Mouse (Mus musculus): Measurements from ENCODE around the gene Rrp9. TPM values are rescaled to one million over a fixed set of nuclear protein-coding genes. Genes with fewer than 3 reads are reported as not detected.

Gene Rrp9
- total and polyA plus RNA-seq, 3 experiments = 315 to 395 TPM; not detected in 1

- no peaks in the 10 kb centered on the region for H3K27me3 ChIP-seq (ENCODE audit: control insufficient read depth in 1 of 2, insufficient read depth in 2 of 2, low read length in 2 of 2)
- no peak overlapping the region for H3K4me3 ChIP-seq (ENCODE audit: control insufficient read depth in 1 of 2, insufficient read depth in 1 of 2, low read depth in 2 of 2, low read length in 2 of 2)
- H3K4me1 ChIP-seq (ENCODE audit: control insufficient read depth in 1 of 2, insufficient read depth in 2 of 2, low read length in 2 of 2) = no peaks in the 10 kb centered on the region
- H3K27ac ChIP-seq (ENCODE audit: control insufficient read depth, low read depth, low read length) = no peak overlapping the region
- no peak for DNase-seq (ENCODE audit: low read depth, low spot score)
- no peaks in the 10 kb centered on the region for H3K36me3 ChIP-seq (ENCODE audit: control insufficient read depth in 1 of 2, insufficient read depth in 2 of 2, low read length in 2 of 2)
- H3K9me3 ChIP-seq (replicated peaks; ENCODE audit: insufficient read depth, low read length) = no peaks in the 10 kb centered on the region
- TF ChIP-seq SMC3 (IDR thresholded peaks at IDR 0.05; ENCODE audit: low read depth, low read length) (no peak), ZC3H11A (IDR thresholded peaks at IDR 0.05; ENCODE audit: low read depth, low read length) (no peak), HCFC1 (IDR thresholded peaks at IDR 0.05; ENCODE audit: low read depth, low read length) (no peak)
- no peak overlapping the region for H3K9ac ChIP-seq (ENCODE audit: control insufficient read depth, low read depth, low read length, poor library complexity, severe bottlenecking)
- no peaks in the 10 kb centered on the region for H3K79me2 ChIP-seq (ENCODE audit: control insufficient read depth, insufficient read depth, low read length, poor library complexity)
Measured at GRCm38 (mm10) chr9:106461641-106462429, 13.9 kb upstream of the Rrp9 start.

- H3K9ac ChIP-seq (ENCODE audit: control insufficient read depth, low read depth, low read length, poor library complexity, severe bottlenecking) = no peak overlapping the region
- no peak for TF ChIP-seq MYC (IDR thresholded peaks at IDR 0.05; ENCODE audit: low read depth, low read length)
- TF ChIP-seq UBTF (IDR thresholded peaks at IDR 0.05; ENCODE audit: borderline replicate concordance, insufficient read depth, low read depth, low read length) = no peak
- no peak for TF ChIP-seq GABPA (IDR thresholded peaks at IDR 0.05; ENCODE audit: low read depth, low read length)
- no peak for TF ChIP-seq RCOR1 (IDR thresholded peaks at IDR 0.05; ENCODE audit: low read depth, low read length)
- TF ChIP-seq POLR2A (IDR thresholded peaks at IDR 0.05; ENCODE audit: control insufficient read depth in 1 of 2, insufficient read depth in 1 of 2, low read depth in 1 of 2, low read length in 2 of 2, poor library complexity in 1 of 2) = no peak
- TF ChIP-seq ETS1 (IDR thresholded peaks at IDR 0.05; ENCODE audit: low read depth, low read length) = no peak
- TF ChIP-seq MEF2A (IDR thresholded peaks at IDR 0.05; ENCODE audit: extremely low read depth, insufficient replicate concordance, low read depth, low read length, poor library complexity, severe bottlenecking) = no peak
- TF ChIP-seq ZC3H11A (IDR thresholded peaks at IDR 0.05; ENCODE audit: low read depth, low read length) = no peak
- TF ChIP-seq ZMIZ1 (IDR thresholded peaks at IDR 0.05; ENCODE audit: low read depth, low read length) = no peak
- no peak for TF ChIP-seq EP300 (IDR thresholded peaks at IDR 0.05; ENCODE audit: low read depth in 1 of 2, low read length in 2 of 2)
- no peak for TF ChIP-seq RAD21 (IDR thresholded peaks at IDR 0.05; ENCODE audit: low read depth, low read length)
- TF ChIP-seq TAL1 (IDR thresholded peaks at IDR 0.05; ENCODE audit: low read length) = no peak
- TF ChIP-seq BHLHE40 (IDR thresholded peaks at IDR 0.05; ENCODE audit: borderline replicate concordance, low read depth, low read length) = no peak
- TF ChIP-seq SMC3 (IDR thresholded peaks at IDR 0.05; ENCODE audit: low read depth, low read length) = no peak
- TF ChIP-seq TCF12 (IDR thresholded peaks at IDR 0.05; ENCODE audit: low read depth, low read length) = no peak
- TF ChIP-seq CHD2 (IDR thresholded peaks at IDR 0.05; ENCODE audit: low read length) = no peak
- TF ChIP-seq MAZ (IDR thresholded peaks at IDR 0.05; ENCODE audit: low read depth, low read length) = no peak
- TF ChIP-seq ZNF384 (IDR thresholded peaks at IDR 0.05; ENCODE audit: low read depth, low read length) = no peak
- TF ChIP-seq USF1 (IDR thresholded peaks at IDR 0.05; ENCODE audit: low read depth, low read length) = no peak
- H3K4me3 ChIP-seq (ENCODE audit: control insufficient read depth in 1 of 2, insufficient read depth in 1 of 2, low read depth in 2 of 2, low read length in 2 of 2) = no peak overlapping the region
- H3K79me2 ChIP-seq (ENCODE audit: control insufficient read depth, insufficient read depth, low read length, poor library complexity) = no peaks in the 10 kb centered on the region
- H3K27me3 ChIP-seq (ENCODE audit: control insufficient read depth in 1 of 2, insufficient read depth in 2 of 2, low read length in 2 of 2) = no peaks in the 10 kb centered on the region
- H3K27ac ChIP-seq (ENCODE audit: control insufficient read depth, low read depth, low read length) = no peak overlapping the region
- no peaks in the 10 kb centered on the region for H3K9me3 ChIP-seq (replicated peaks; ENCODE audit: insufficient read depth, low read length)
- H3K36me3 ChIP-seq (ENCODE audit: control insufficient read depth in 1 of 2, insufficient read depth in 2 of 2, low read length in 2 of 2) = no peaks in the 10 kb centered on the region
- no peaks in the 10 kb centered on the region for H3K4me1 ChIP-seq (ENCODE audit: control insufficient read depth in 1 of 2, insufficient read depth in 2 of 2, low read length in 2 of 2)
- DNase-seq (ENCODE audit: low read depth, low spot score) = no peak
Measured at GRCm38 (mm10) chr9:106462430-106462800, 13.3 kb upstream of the Rrp9 start.
